Mouse (Mus musculus) layer of hippocampus, postnatal 36 days (tissue): ENCODE results near the gene Maco1. TPM values are rescaled to one million over a fixed set of nuclear protein-coding genes. Genes with fewer than 3 reads are reported as not detected.

Source experiments
- DNase-seq, 2 experiments: peaks; one replicate each; pipeline ENCODE4 v3.0.0; 2022
- total RNA-seq, 2 experiments: library from RNA; stranded (reverse); gene quantifications; 2 replicates each; pipeline ENCODE4 v1.2.3; 2021

Maco1 gene
- 10 to 100 TPM; 43.2 to 44.8 TPM for total RNA-seq

- peak; percentile 99 to 100 for DNase-seq
These were observed at the start of gene Maco1 for GRCm38 (mm10) chr4:134853259-134853636. Gene Maco1 (minus strand): TSS chr4:134853345.

GRCm38 (mm10) chr4:134901126-134901525, 48.0 kb upstream of the Maco1 start:
- no peak for DNase-seq

GRCm38 (mm10) chr4:134897256-134897655, 44.1 kb upstream of the Maco1 start:
- DNase-seq = no peak

GRCm38 (mm10) chr4:134892096-134892495, 39.0 kb upstream of the Maco1 start:
- peak; percentile 28 to 60 for DNase-seq

- no peak for DNase-seq
These were observed 31.2 kb upstream of the Maco1 start for GRCm38 (mm10) chr4:134884364-134884763.

GRCm38 (mm10) chr4:134883808-134884207, 30.7 kb upstream of the Maco1 start:
- DNase-seq = no peak

- no peak for DNase-seq
These were observed 30.1 kb upstream of the Maco1 start for GRCm38 (mm10) chr4:134883266-134883665.

GRCm38 (mm10) chr4:134880041-134880440, 26.9 kb upstream of the Maco1 start:
- no peak for DNase-seq

- peak; percentile 58 to 67 for DNase-seq
These were observed 26.4 kb upstream of the Maco1 start for GRCm38 (mm10) chr4:134879410-134879981.

GRCm38 (mm10) chr4:134876171-134876570, 23.0 kb upstream of the Maco1 start:
- DNase-seq = no peak

GRCm38 (mm10) chr4:134871950-134872349, 18.8 kb upstream of the Maco1 start:
- no peak for DNase-seq

GRCm38 (mm10) chr4:134871477-134871876, 18.3 kb upstream of the Maco1 start:
- no peak for DNase-seq

GRCm38 (mm10) chr4:134869815-134870375, 16.8 kb upstream of the Maco1 start:
- DNase-seq = no peak

- DNase-seq = no peak
These were observed 16.1 kb upstream of the Maco1 start for GRCm38 (mm10) chr4:134869068-134869730.

GRCm38 (mm10) chr4:134868490-134868889, 15.3 kb upstream of the Maco1 start:
- DNase-seq = no peak

GRCm38 (mm10) chr4:134868065-134868464, 14.9 kb upstream of the Maco1 start:
- no peak for DNase-seq

- no peak for DNase-seq
These were observed 14.5 kb upstream of the Maco1 start for GRCm38 (mm10) chr4:134867661-134868060.

- no peak for DNase-seq
These were observed 14.1 kb upstream of the Maco1 start for GRCm38 (mm10) chr4:134867213-134867612.

- DNase-seq = no peak
These were observed 12.6 kb upstream of the Maco1 start for GRCm38 (mm10) chr4:134865789-134866188.

- DNase-seq = no peak
These were observed 12.2 kb upstream of the Maco1 start for GRCm38 (mm10) chr4:134865340-134865739.

GRCm38 (mm10) chr4:134863937-134864729, 11.0 kb upstream of the Maco1 start, which contains the start of gene Rhd:
Gene Rhd (plus strand): TSS chr4:134864536.
- no peak for DNase-seq

GRCm38 (mm10) chr4:134862996-134863395, 9.9 kb upstream of the Maco1 start:
- DNase-seq = no peak

- DNase-seq = no peak
These were observed 8.7 kb upstream of the Maco1 start for GRCm38 (mm10) chr4:134861884-134862283.
